Mouse (Mus musculus) limb, embryonic 11.5 days (tissue): Measurements from ENCODE around the gene Borcs8. TPM values are rescaled to one million over a fixed set of nuclear protein-coding genes. Genes with fewer than 3 reads are reported as not detected.

ENCODE experiments used
- ATAC-seq: fragments of 200-750 bp; cut with Nextera tagmentation; 2 replicates; pipeline ENCODE4 v1.8.0; 2017; ENCODE audit warnings: low read depth; ENCODE audit not compliant: insufficient number of reproducible peaks, low FRiP score, low TSS enrichment
- DNase-seq: peaks from one replicate; pipeline ENCODE4 v3.0.0-alpha.2; 2015; ENCODE audit warnings: low spot score
- H3K27ac ChIP-seq: fragments of 300-500 bp; sonication (generic); replicated peaks from 2 replicates; pipeline ENCODE4 v1.5.1; 2014; ENCODE audit warnings: low read depth, mild to moderate bottlenecking, low read length
- H3K27me3 ChIP-seq: fragments of 300-500 bp; sonication (generic); 2 replicates; pipeline ENCODE4 v1.6.1; 2014; ENCODE audit warnings: mild to moderate bottlenecking, low read length, mixed read lengths; ENCODE audit not compliant: control insufficient read depth, insufficient read depth
- H3K36me3 ChIP-seq: fragments of 300-500 bp; sonication (generic); 2 replicates; pipeline ENCODE4 v1.6.1; 2014; ENCODE audit warnings: mild to moderate bottlenecking, low read length, moderate library complexity, mixed read lengths; ENCODE audit not compliant: control insufficient read depth, insufficient read depth
- H3K4me1 ChIP-seq: fragments of 300-500 bp; sonication (generic); 2 replicates; pipeline ENCODE4 v1.6.1; 2014; ENCODE audit warnings: low read length, mixed read lengths; ENCODE audit not compliant: control insufficient read depth, insufficient read depth
- H3K4me2 ChIP-seq: fragments of 300-500 bp; sonication (generic); 2 replicates; pipeline ENCODE4 v1.6.1; 2014; ENCODE audit warnings: low read depth, mild to moderate bottlenecking, moderate library complexity; ENCODE audit not compliant: severe bottlenecking
- H3K4me3 ChIP-seq: fragments of 300-500 bp; sonication (generic); 2 replicates; pipeline ENCODE4 v1.5.1; 2014; ENCODE audit warnings: low read depth, low read length
- H3K9ac ChIP-seq: fragments of 300-500 bp; sonication (generic); 2 replicates; pipeline ENCODE4 v1.6.1; 2014; ENCODE audit warnings: mild to moderate bottlenecking, low read length
- H3K9me3 ChIP-seq: fragments of 300-500 bp; sonication (generic); 2 replicates; pipeline ENCODE4 v1.6.1; 2016; ENCODE audit warnings: low read length; ENCODE audit not compliant: control insufficient read depth
- WGBS: fragments of 180-500 bp; shearing (Covaris S2); extraction: QIAGEN DNeasy Blood & Tissue Kit; methylation state at CpG from one replicate; pipeline ENCODE4 v1.1.7; 2014; 5-methylcytosine and 5-hydroxymethylcytosine counted together
- polyA plus RNA-seq: library from polyadenylated mRNA; unstranded; fragments of >200 nt; fragmentation: Nextera tagmentation; extraction: Ambion mirVana; gene quantifications from 2 replicates; pipeline ENCODE4 v1.2.1, GENCODE M21; 2014

Gene Borcs8
- polyA plus RNA-seq, 1 experiment from 2014 or later, result 53.2 TPM

GRCm38 (mm10) chr8:70128435-70128834 is 10.9 kb upstream of the Borcs8 start:
- Histone ChIP-seq H3K4me1 (0 out of 2 replicates have a peak, but pooled peaks cover 3% of the 10 kb centered on the region), H3K4me3 (no peak overlapping the region), H3K27me3 (no peaks in the 10 kb centered on the region), H3K9me3 (no peaks in the 10 kb centered on the region), H3K36me3 (peaks cover 2% of the 10 kb centered on the region; the same call in 1 of the 2 replicates), H3K4me2 (no peak overlapping the region), H3K9ac (no peak overlapping the region), H3K27ac (no peak overlapping the region)
- 78% methylated on average over 3 of the region's 3 CpGs for WGBS
- DNase-seq, result no peak
- no peak for ATAC-seq

DNA sequence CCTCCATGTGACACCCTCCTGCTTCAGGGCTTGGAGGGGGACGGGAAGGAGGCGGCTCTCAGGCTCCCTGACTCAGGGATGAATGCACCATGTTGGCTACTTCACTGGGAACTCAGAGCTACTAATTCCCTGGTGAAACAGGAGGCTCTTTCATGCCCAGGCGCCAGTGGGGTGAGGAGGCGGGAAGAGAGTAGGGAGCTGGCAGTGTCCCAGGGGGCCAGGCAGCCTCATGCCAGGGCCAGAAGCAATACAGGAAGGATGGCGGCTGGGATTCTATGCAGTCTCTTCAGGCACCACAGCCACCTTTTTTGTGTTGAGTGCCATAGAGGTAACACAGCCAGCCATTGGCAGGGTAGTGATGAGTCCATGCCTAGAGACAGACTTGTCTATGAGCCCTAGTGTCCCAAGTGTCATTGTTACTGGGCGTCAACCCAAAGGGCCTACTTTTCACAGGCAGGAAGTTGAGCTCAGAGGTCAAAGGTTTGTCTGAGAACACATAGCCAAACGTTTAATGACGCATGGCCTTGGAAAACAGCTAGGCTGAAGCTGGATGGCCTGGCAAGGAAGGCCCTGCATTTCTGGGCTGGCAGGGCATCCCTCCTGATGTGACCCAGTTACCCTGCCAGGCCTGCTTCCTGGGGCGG is 9.9 kb upstream of the Borcs8 start:
- ATAC-seq, result no peak
- WGBS, result 78% methylated on average over 9 of the region's 9 CpGs
- no peak overlapping the region for H3K4me3 ChIP-seq
- H3K4me2 ChIP-seq, result no peak overlapping the region
- 0 out of 2 replicates have a peak, but pooled peaks cover 3% of the 10 kb centered on the region for H3K4me1 ChIP-seq
- no peak for DNase-seq
- no peak overlapping the region for H3K27ac ChIP-seq
- no peak overlapping the region; the same call in 1 of the 2 replicates for H3K9ac ChIP-seq
- no peaks in the 10 kb centered on the region for H3K27me3 ChIP-seq
- H3K36me3 ChIP-seq, result peaks cover 8% of the 10 kb centered on the region; the same call in 1 of the 2 replicates
- no peaks in the 10 kb centered on the region for H3K9me3 ChIP-seq

GRCm38 (mm10) chr8:70130066-70130465 is 9.2 kb upstream of the Borcs8 start:
- Histone ChIP-seq H3K4me3 (no peak overlapping the region), H3K36me3 (peaks cover 8% of the 10 kb centered on the region; the same call in 1 of the 2 replicates), H3K9me3 (no peaks in the 10 kb centered on the region), H3K27ac (no peak overlapping the region), H3K9ac (no peak overlapping the region; the same call in 1 of the 2 replicates), H3K27me3 (no peaks in the 10 kb centered on the region), H3K4me2 (no peak overlapping the region), H3K4me1 (0 out of 2 replicates have a peak, but pooled peaks cover 3% of the 10 kb centered on the region)
- no peak for DNase-seq
- no peak for ATAC-seq
- WGBS, result 87% methylated on average over 3 of the region's 3 CpGs

- Histone ChIP-seq H3K4me2 (peak within 1 kb of the TSS; percentile 68), H3K9ac (peak within 1 kb of the TSS; percentile 65), H3K36me3 (peaks cover 8% of the 10 kb centered on the region; the same call in 1 of the 2 replicates), H3K27ac (no peak within 1 kb of the TSS), H3K4me3 (peak within 1 kb of the TSS; percentile 59), H3K9me3 (no peaks in the 10 kb centered on the region), H3K4me1 (0 out of 2 replicates have a peak, but pooled peaks cover 3% of the 10 kb centered on the region), H3K27me3 (no peaks in the 10 kb centered on the region)
- 1% methylated on average over 37 of the region's 37 CpGs for WGBS
- peak; percentile 83 for DNase-seq
- peak; percentile 74 for ATAC-seq
Observed at GRCm38 (mm10) chr8:70131166-70131883, 8.0 kb upstream of the Borcs8 start, which contains the start of gene Nr2c2ap. Gene Nr2c2ap (plus strand): TSS chr8:70131333.

DNA sequence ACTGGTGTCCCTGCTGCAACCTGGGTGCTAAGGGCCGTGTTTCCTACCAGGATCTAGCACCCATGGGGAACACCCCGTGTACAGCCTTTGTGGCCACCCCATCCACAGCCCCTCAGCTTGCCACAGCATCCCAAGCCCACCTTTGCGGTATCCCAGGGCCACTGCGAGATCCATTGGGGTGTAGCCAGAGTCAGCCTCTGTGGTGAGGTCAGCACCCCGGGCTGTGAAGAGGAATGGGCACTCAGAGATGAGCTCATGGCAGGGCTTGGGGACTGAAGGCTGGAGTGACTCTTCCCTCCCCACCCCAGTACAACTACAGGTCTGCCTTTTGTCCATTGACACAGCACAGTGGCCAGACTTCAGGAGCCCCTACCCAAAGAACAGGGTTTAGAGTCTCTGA is 5.2 kb upstream of the Borcs8 start:
- Histone ChIP-seq H3K4me3 (no peak overlapping the region), H3K27me3 (no peaks in the 10 kb centered on the region), H3K9me3 (no peaks in the 10 kb centered on the region), H3K4me2 (no peak overlapping the region), H3K4me1 (peaks cover 10% of the 10 kb centered on the region; the same call in 1 of the 2 replicates), H3K27ac (no peak overlapping the region), H3K9ac (no peak overlapping the region), H3K36me3 (peaks cover 8% of the 10 kb centered on the region; the same call in 1 of the 2 replicates)
- ATAC-seq (no peak), DNase-seq (no peak)
- 96% methylated on average over 5 of the region's 5 CpGs for WGBS

- DNase-seq, result no peak
- H3K4me1 ChIP-seq, result peaks cover 10% of the 10 kb centered on the region
Observed at GRCm38 (mm10) chr8:70134931-70135330, 4.4 kb upstream of the Borcs8 start.

GRCm38 (mm10) chr8:70136591-70136990 is 2.7 kb upstream of the Borcs8 start:
- DNase-seq (no peak), ATAC-seq (no peak)
- no peak overlapping the region for H3K9ac ChIP-seq
- H3K4me1 ChIP-seq, result peaks cover 15% of the 10 kb centered on the region
- no peak overlapping the region for H3K27ac ChIP-seq
- no peak overlapping the region for H3K4me2 ChIP-seq
- H3K27me3 ChIP-seq, result no peaks in the 10 kb centered on the region
- no peak overlapping the region for H3K4me3 ChIP-seq
- H3K36me3 ChIP-seq, result peaks cover 8% of the 10 kb centered on the region; the same call in 1 of the 2 replicates
- H3K9me3 ChIP-seq, result no peaks in the 10 kb centered on the region
- 83% methylated on average over 4 of the region's 4 CpGs for WGBS

More at GRCm38 (mm10) chr8:70134931-70135330, 4.4 kb upstream of the Borcs8 start:
- Histone ChIP-seq H3K27ac (no peak overlapping the region), H3K9ac (no peak overlapping the region), H3K36me3 (peaks cover 8% of the 10 kb centered on the region; the same call in 1 of the 2 replicates), H3K9me3 (no peaks in the 10 kb centered on the region), H3K4me2 (no peak overlapping the region), H3K4me3 (no peak overlapping the region), H3K27me3 (no peaks in the 10 kb centered on the region)
- 95% methylated on average over 9 of the region's 9 CpGs for WGBS
- ATAC-seq, result no peak

DNA sequence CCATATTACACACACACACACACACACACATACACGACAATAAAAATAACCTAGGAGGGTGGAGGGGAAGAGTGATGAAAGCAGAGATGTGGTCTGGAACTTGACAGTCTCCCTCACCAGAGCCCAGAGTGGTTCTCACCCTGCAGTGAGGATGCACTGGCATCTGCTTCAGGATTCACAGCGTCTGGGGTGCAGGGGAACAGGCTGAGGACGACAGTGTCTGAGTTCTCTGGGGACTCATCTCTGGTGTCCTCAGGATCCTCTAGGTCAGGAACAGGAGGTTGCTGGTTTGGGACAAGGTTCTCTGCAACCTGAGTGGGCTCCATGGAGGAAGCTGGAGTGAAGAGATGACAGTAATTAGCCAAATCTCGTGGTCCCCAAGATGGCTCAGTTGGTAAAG is 1.4 kb upstream of the Borcs8 start:
- ATAC-seq (no peak), DNase-seq (no peak)
- Histone ChIP-seq H3K27me3 (no peaks in the 10 kb centered on the region), H3K9me3 (no peaks in the 10 kb centered on the region), H3K4me1 (peaks cover 13% of the 10 kb centered on the region), H3K9ac (no peak overlapping the region), H3K4me2 (peak overlapping the region; percentile 60), H3K27ac (no peak overlapping the region), H3K4me3 (peak overlapping the region; percentile 75; the same call in 1 of the 2 replicates), H3K36me3 (peaks cover 8% of the 10 kb centered on the region)
- WGBS, result 83% methylated on average over 4 of the region's 4 CpGs
